Mouse (Mus musculus): Measurements from ENCODE around the gene Zfp148. TPM values are rescaled to one million over a fixed set of nuclear protein-coding genes. Genes with fewer than 3 reads are reported as not detected.

The Zfp148 gene
- polyA plus RNA-seq, 1 experiment from 2014 or later = 53.3 TPM

- H3K27me3 ChIP-seq (replicated peaks) = no peaks in the 10 kb centered on the region
- H3K27ac ChIP-seq = no peak within 1 kb of the TSS
- no peaks in the 10 kb centered on the region for H3K36me3 ChIP-seq
- peak within 1 kb of the TSS; percentile 37 for H3K4me3 ChIP-seq (replicated peaks)
- peaks cover 24% of the 10 kb centered on the region for H3K4me1 ChIP-seq
- 7% methylated on average over 24 of the region's 27 CpGs for WGBS
- no peak within 1 kb of the TSS; the same call in 1 of the 2 replicates for H3K9ac ChIP-seq
- peak within 1 kb of the TSS; percentile 80 for H3K4me2 ChIP-seq
- H3K9me3 ChIP-seq = no peaks in the 10 kb centered on the region
- peak; percentile 53 for ATAC-seq (ENCODE audit: insufficient read depth, low FRiP score, low read depth)
These were observed 136.3 kb downstream of the Zfp148 start, which contains the start of gene Slc12a8 for GRCm38 (mm10) chr16:33516807-33517565. Gene Slc12a8 (plus strand): TSS chr16:33517328.

GRCm38 (mm10) chr16:33517627-33518026 is 137.0 kb downstream of the Zfp148 start:
- Histone ChIP-seq H3K4me3 (replicated peaks) (0 out of 2 replicates have a peak overlapping the region, but pooled peaks have one; percentile 37), H3K36me3 (no peaks in the 10 kb centered on the region), H3K27ac (no peak overlapping the region), H3K9me3 (no peaks in the 10 kb centered on the region), H3K4me2 (peak overlapping the region; percentile 80), H3K4me1 (peaks cover 24% of the 10 kb centered on the region), H3K9ac (no peak overlapping the region), H3K27me3 (replicated peaks) (no peaks in the 10 kb centered on the region)
- WGBS = 27% methylated on average over 4 of the region's 4 CpGs
- 0 out of 2 replicates have a peak, but pooled peaks have one; percentile 40 for ATAC-seq (ENCODE audit: insufficient read depth, low FRiP score, low read depth)

GRCm38 (mm10) chr16:33518236-33518635 is 137.6 kb downstream of the Zfp148 start:
- H3K36me3 ChIP-seq = no peaks in the 10 kb centered on the region
- 0 out of 2 replicates have a peak, but pooled peaks have one; percentile 30 for ATAC-seq (ENCODE audit: insufficient read depth, low FRiP score, low read depth)
- H3K4me2 ChIP-seq = no peak overlapping the region
- H3K27me3 ChIP-seq (replicated peaks) = no peaks in the 10 kb centered on the region
- H3K27ac ChIP-seq = no peak overlapping the region
- 48% methylated on average over 7 of the region's 7 CpGs for WGBS
- H3K9me3 ChIP-seq = no peaks in the 10 kb centered on the region
- H3K4me1 ChIP-seq = peaks cover 24% of the 10 kb centered on the region
- no peak overlapping the region for H3K4me3 ChIP-seq (replicated peaks)
- H3K9ac ChIP-seq = no peak overlapping the region

- Histone ChIP-seq H3K9me3 (no peaks in the 10 kb centered on the region), H3K9ac (no peak overlapping the region), H3K4me3 (replicated peaks) (no peak overlapping the region), H3K27me3 (replicated peaks) (no peaks in the 10 kb centered on the region), H3K36me3 (no peaks in the 10 kb centered on the region), H3K27ac (no peak overlapping the region), H3K4me1 (peaks cover 24% of the 10 kb centered on the region), H3K4me2 (no peak overlapping the region)
- ATAC-seq (ENCODE audit: insufficient read depth, low FRiP score, low read depth) = no peak
- WGBS = 61% methylated on average over 6 of the region's 6 CpGs
These were observed 139.4 kb downstream of the Zfp148 start for GRCm38 (mm10) chr16:33519916-33520568.

- Histone ChIP-seq H3K9me3 (no peaks in the 10 kb centered on the region), H3K4me3 (replicated peaks) (no peak overlapping the region), H3K4me1 (peaks cover 13% of the 10 kb centered on the region; the same call in 1 of the 2 replicates), H3K4me2 (no peak overlapping the region), H3K27me3 (replicated peaks) (no peaks in the 10 kb centered on the region), H3K36me3 (no peaks in the 10 kb centered on the region), H3K27ac (no peak overlapping the region), H3K9ac (no peak overlapping the region)
- WGBS = 44% methylated on average over 4 of the region's 4 CpGs
- ATAC-seq (ENCODE audit: insufficient read depth, low FRiP score, low read depth) = no peak
These were observed 141.9 kb downstream of the Zfp148 start for GRCm38 (mm10) chr16:33522516-33522915.

GRCm38 (mm10) chr16:33523571-33523970 is 142.9 kb downstream of the Zfp148 start:
- peaks cover 5% of the 10 kb centered on the region; the same call in 1 of the 2 replicates for H3K4me1 ChIP-seq
- 68% methylated on average over 10 of the region's 10 CpGs for WGBS
- H3K27ac ChIP-seq = 0 out of 2 replicates have a peak overlapping the region, but pooled peaks have one; percentile 40
- peak overlapping the region; percentile 13; the same call in 1 of the 2 replicates for H3K4me2 ChIP-seq
- no peaks in the 10 kb centered on the region for H3K36me3 ChIP-seq
- no peak overlapping the region for H3K9ac ChIP-seq
- H3K27me3 ChIP-seq (replicated peaks) = no peaks in the 10 kb centered on the region
- H3K9me3 ChIP-seq = no peaks in the 10 kb centered on the region
- no peak for ATAC-seq (ENCODE audit: insufficient read depth, low FRiP score, low read depth)
- H3K4me3 ChIP-seq (replicated peaks) = no peak overlapping the region

GRCm38 (mm10) chr16:33529502-33530454 is 149.1 kb downstream of the Zfp148 start:
- peaks cover 9% of the 10 kb centered on the region; the same call in 1 of the 2 replicates for H3K4me1 ChIP-seq

GRCm38 (mm10) chr16:33531184-33531583 is 150.5 kb downstream of the Zfp148 start:
- Histone ChIP-seq H3K36me3 (no peaks in the 10 kb centered on the region), H3K27me3 (replicated peaks) (no peaks in the 10 kb centered on the region), H3K4me1 (peaks cover 9% of the 10 kb centered on the region; the same call in 1 of the 2 replicates), H3K4me3 (replicated peaks) (no peak overlapping the region), H3K4me2 (no peak overlapping the region), H3K27ac (no peak overlapping the region), H3K9me3 (no peaks in the 10 kb centered on the region), H3K9ac (no peak overlapping the region)
- 72% methylated on average over 8 of the region's 8 CpGs for WGBS
- ATAC-seq (ENCODE audit: insufficient read depth, low FRiP score, low read depth) = no peak

More at GRCm38 (mm10) chr16:33529502-33530454, 149.1 kb downstream of the Zfp148 start:
- H3K9me3 ChIP-seq = no peaks in the 10 kb centered on the region
- H3K27ac ChIP-seq = peak overlapping the region; percentile 0; the same call in 1 of the 2 replicates
- no peaks in the 10 kb centered on the region for H3K36me3 ChIP-seq
- 52% methylated on average over 11 of the region's 11 CpGs for WGBS
- 0 out of 2 replicates have a peak, but pooled peaks have one; percentile 27 for ATAC-seq (ENCODE audit: insufficient read depth, low FRiP score, low read depth)
- no peak overlapping the region for H3K4me2 ChIP-seq
- H3K27me3 ChIP-seq (replicated peaks) = no peaks in the 10 kb centered on the region
- no peak overlapping the region for H3K9ac ChIP-seq
- H3K4me3 ChIP-seq (replicated peaks) = no peak overlapping the region

GRCm38 (mm10) chr16:33536456-33536855 is 155.8 kb downstream of the Zfp148 start:
- whole genome bisulfite sequencing = 74% methylated on average over 8 of the region's 8 CpGs
- Histone ChIP-seq H3K4me3 (replicated peaks) (no peak overlapping the region), H3K9ac (no peak overlapping the region), H3K9me3 (no peaks in the 10 kb centered on the region), H3K27ac (no peak overlapping the region), H3K36me3 (no peaks in the 10 kb centered on the region), H3K4me1 (0 out of 2 replicates have a peak, but pooled peaks cover 2% of the 10 kb centered on the region), H3K4me2 (no peak overlapping the region), H3K27me3 (replicated peaks) (no peaks in the 10 kb centered on the region)
- no peak for ATAC-seq (ENCODE audit: insufficient read depth, low FRiP score, low read depth)

- WGBS = 66% methylated on average over 21 of the region's 21 CpGs
- no peak overlapping the region for H3K9ac ChIP-seq
- H3K36me3 ChIP-seq = no peaks in the 10 kb centered on the region
- H3K27me3 ChIP-seq (replicated peaks) = no peaks in the 10 kb centered on the region
- H3K27ac ChIP-seq = no peak overlapping the region
- H3K4me2 ChIP-seq = no peak overlapping the region
- no peaks in the 10 kb centered on the region for H3K9me3 ChIP-seq
- no peak overlapping the region for H3K4me3 ChIP-seq (replicated peaks)
- ATAC-seq (ENCODE audit: insufficient read depth, low FRiP score, low read depth) = no peak
- 0 out of 2 replicates have a peak, but pooled peaks cover 2% of the 10 kb centered on the region for H3K4me1 ChIP-seq
These were observed 157.0 kb downstream of the Zfp148 start for GRCm38 (mm10) chr16:33537499-33538225.

GRCm38 (mm10) chr16:33544346-33544745 is 163.7 kb downstream of the Zfp148 start:
- Histone ChIP-seq H3K27me3 (replicated peaks) (no peaks in the 10 kb centered on the region), H3K4me3 (replicated peaks) (no peak overlapping the region), H3K9ac (no peak overlapping the region), H3K4me1 (no peaks in the 10 kb centered on the region), H3K4me2 (no peak overlapping the region), H3K9me3 (no peaks in the 10 kb centered on the region), H3K27ac (no peak overlapping the region), H3K36me3 (no peaks in the 10 kb centered on the region)
- WGBS = 94% methylated on average over 2 of the region's 2 CpGs
- no peak for ATAC-seq (ENCODE audit: insufficient read depth, low FRiP score, low read depth)

All from stomach, embryonic 15.5 days (tissue).